Mouse (Mus musculus) kidney, postnatal 14 days (tissue): Measurements from ENCODE around the gene Tspan8.

Experiments used
- DNase-seq: peaks from one replicate; pipeline ENCODE4 v3.0.0; 2022; ENCODE audit warnings: mixed read lengths

The Tspan8 gene

GRCm38 (mm10) chr10:115846930-115847329 is 30.3 kb downstream of the Tspan8 start:
- DNase-seq, result no peak

- no peak for DNase-seq
Measured at GRCm38 (mm10) chr10:115848511-115848910, 31.9 kb downstream of the Tspan8 start.

GRCm38 (mm10) chr10:115860210-115860880 is 43.7 kb downstream of the Tspan8 start:
- no peak for DNase-seq

GRCm38 (mm10) chr10:115861967-115862366 is 45.3 kb downstream of the Tspan8 start:
- no peak for DNase-seq

- DNase-seq, result no peak
Measured at GRCm38 (mm10) chr10:115882757-115883156, 66.1 kb downstream of the Tspan8 start.

GRCm38 (mm10) chr10:115891924-115892323 is 75.3 kb downstream of the Tspan8 start:
- DNase-seq, result no peak

- DNase-seq, result no peak
Measured at GRCm38 (mm10) chr10:115892973-115893372, 76.3 kb downstream of the Tspan8 start.

GRCm38 (mm10) chr10:115894045-115894444 is 77.4 kb downstream of the Tspan8 start:
- no peak for DNase-seq

- DNase-seq, result no peak
Measured at GRCm38 (mm10) chr10:115896764-115897163, 80.1 kb downstream of the Tspan8 start.

- no peak for DNase-seq
Measured at GRCm38 (mm10) chr10:115897235-115897634, 80.6 kb downstream of the Tspan8 start.
